Mouse (Mus musculus) bone marrow, adult 2 months (tissue): Measurements from ENCODE around the gene Frrs1l.

Experiments
- CTCF ChIP-seq: fragments of 200-500 bp; IDR thresholded peaks from 2 replicates; pipeline ENCODE4 v1.5.1; 2011; ENCODE audit warnings: low read length, control low read depth; ENCODE audit not compliant: control insufficient read depth, insufficient read depth
- POLR2A ChIP-seq: fragments of 200-500 bp; IDR thresholded peaks from 2 replicates; pipeline ENCODE4 v1.6.1; 2011; ENCODE audit warnings: low read depth, mild to moderate bottlenecking, control low read depth, low read length, borderline replicate concordance; ENCODE audit not compliant: control insufficient read depth

GRCm38 (mm10) chr4:56963687-56964086, 26.5 kb downstream of the Frrs1l start:
- TF ChIP-seq CTCF (no peak), POLR2A (no peak)
